Mouse (Mus musculus): ENCODE data around the gene Nav1.

DNA sequence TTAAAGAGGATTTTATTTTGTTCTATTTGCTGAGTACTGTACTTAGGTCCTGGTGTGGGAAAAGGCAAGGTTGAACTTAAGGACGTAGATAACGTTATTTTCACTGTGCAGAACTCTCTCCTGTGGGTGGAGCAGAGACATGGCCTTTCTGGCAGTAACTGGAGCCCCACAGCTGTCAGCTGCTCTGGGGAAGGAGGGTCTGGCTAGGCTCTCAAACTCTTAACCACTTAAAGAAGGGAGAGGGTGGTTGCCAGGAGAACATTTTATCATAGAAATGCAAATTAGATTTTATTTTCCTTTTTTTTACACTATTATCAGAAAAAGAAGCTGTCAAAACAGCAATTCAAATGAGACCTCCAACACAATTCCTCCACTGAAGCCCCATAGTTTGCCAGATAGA, 171.3 kb downstream of the Nav1 start:
- TF ChIP-seq POLR2A (IDR thresholded peaks at IDR 0.05; ENCODE audit: extremely low read depth, insufficient read depth, low read length) (no peak), CTCF (IDR thresholded peaks at IDR 0.05; ENCODE audit: low read depth, low read length) (no peak)

All from liver, adult 2 months (tissue).